Mouse (Mus musculus) heart, postnatal 14 days (tissue): ENCODE measurements around the gene Mgrn1. TPM values are rescaled to one million over a fixed set of nuclear protein-coding genes. Genes with fewer than 3 reads are reported as not detected.

ENCODE experiments used
- DNase-seq, 2 experiments: peaks; one replicate each; pipeline ENCODE4 v3.0.0; 2021 to 2022
- intact Hi-C: fragments of 180-260 bp; cut with DNase I; formaldehyde crosslinking; loops from one replicate; pipeline ENCODE4 v1.15.1; 2025
- total RNA-seq, 2 experiments: library from RNA; stranded (reverse); gene quantifications; 2 replicates each; pipeline ENCODE4 v1.2.3; 2021

Gene Mgrn1
- total RNA-seq, 2 experiments from 2014 or later, result 151 to 161 TPM

- intact Hi-C loops, result no loop called here
- no peak for DNase-seq
Measured at GRCm38 (mm10) chr16:4877195-4877594, 8.9 kb upstream of the Mgrn1 start.

- intact Hi-C loops, result loop anchor here (2.0 kb wide), 1 partner anchor 35 kb away; no protein-coding TSS in a partner anchor
- no peak for DNase-seq
Measured at GRCm38 (mm10) chr16:4877701-4878100, 8.3 kb upstream of the Mgrn1 start.

GRCm38 (mm10) chr16:4878192-4878885 lies 7.7 kb upstream of the Mgrn1 start:
- intact Hi-C loops, result loop anchor here (2.0 kb wide), 1 partner anchor 34 kb away; no protein-coding TSS in a partner anchor
- no peak for DNase-seq

GRCm38 (mm10) chr16:4879101-4879707 lies 6.8 kb upstream of the Mgrn1 start:
- no peak for DNase-seq
- intact Hi-C loops, result loop anchor here (2.0 kb wide), 1 partner anchor 34 kb away; no protein-coding TSS in a partner anchor

- intact Hi-C loops, result loop anchor here (2.0 kb wide), 1 partner anchor 33 kb away; no protein-coding TSS in a partner anchor
- peak; percentile 90 to 91 for DNase-seq
Measured at GRCm38 (mm10) chr16:4879708-4880124, 6.3 kb upstream of the Mgrn1 start.

- intact Hi-C loops, result no loop called here
- peak; percentile 95 to 96 for DNase-seq
Measured at GRCm38 (mm10) chr16:4880136-4880825, 5.8 kb upstream of the Mgrn1 start, which contains the start of gene Ubald1. Gene Ubald1, minus strand, starts transcription at chr16:4880315.

- intact Hi-C loops, result no loop called here
- no peak for DNase-seq
Measured at GRCm38 (mm10) chr16:4881400-4882351, 4.4 kb upstream of the Mgrn1 start.

- intact Hi-C loops, result no loop called here
Measured at GRCm38 (mm10) chr16:4884930-4885329, 1.1 kb upstream of the Mgrn1 start.

GRCm38 (mm10) chr16:4886690-4887020 lies 606 bp downstream of the Mgrn1 start:
- intact Hi-C loops, result loop anchor here (2.0 kb wide), 1 partner anchor 26 kb away; no protein-coding TSS in a partner anchor
- no peak for DNase-seq

More at GRCm38 (mm10) chr16:4884930-4885329, 1.1 kb upstream of the Mgrn1 start:
- DNase-seq, result no peak

- peak in 1 of 2 experiments; percentile 26 for DNase-seq
- intact Hi-C loops, result no loop called here
Measured at GRCm38 (mm10) chr16:4890201-4890709, 4.2 kb downstream of the Mgrn1 start.

GRCm38 (mm10) chr16:4892171-4892570 lies 6.1 kb downstream of the Mgrn1 start:
- intact Hi-C loops, result no loop called here
- DNase-seq, result no peak

GRCm38 (mm10) chr16:4894201-4894908 lies 8.3 kb downstream of the Mgrn1 start:
- intact Hi-C loops, result no loop called here
- DNase-seq, result no peak

- intact Hi-C loops, result loop anchor here (2.0 kb wide), 1 partner anchor 16 kb away; no protein-coding TSS in a partner anchor
- DNase-seq, result peak; percentile 50 to 66
Measured at GRCm38 (mm10) chr16:4896249-4897027, 10.4 kb downstream of the Mgrn1 start.

GRCm38 (mm10) chr16:4897146-4897730 lies 11.2 kb downstream of the Mgrn1 start:
- DNase-seq, result no peak
- intact Hi-C loops, result loop anchor here (2.0 kb wide), 1 partner anchor 16 kb away; no protein-coding TSS in a partner anchor

- intact Hi-C loops, result no loop called here
- no peak for DNase-seq
Measured at GRCm38 (mm10) chr16:4898881-4899280, 12.8 kb downstream of the Mgrn1 start.

- intact Hi-C loops, result no loop called here
- no peak for DNase-seq
Measured at GRCm38 (mm10) chr16:4899711-4900110, 13.7 kb downstream of the Mgrn1 start.

- intact Hi-C loops, result no loop called here
- DNase-seq, result no peak
Measured at GRCm38 (mm10) chr16:4901167-4901566, 15.1 kb downstream of the Mgrn1 start.

GRCm38 (mm10) chr16:4902390-4902789 lies 16.3 kb downstream of the Mgrn1 start:
- DNase-seq, result no peak
- intact Hi-C loops, result no loop called here
